Mouse (Mus musculus) forebrain, embryonic 14.5 days (tissue): Measurements from ENCODE around the gene Gm8020. TPM values are rescaled to one million over a fixed set of nuclear protein-coding genes. Genes with fewer than 3 reads are reported as not detected.
"Not testable (repeated sequence)": the region's sequence is repeated elsewhere in the genome, so short reads cannot be mapped to it uniquely, and the experiment has no call there.

Experiments used
- ATAC-seq: fragments of 200-750 bp; cut with Nextera tagmentation; 2 replicates; pipeline ENCODE4 v1.8.0; 2017; ENCODE audit warnings: mild to moderate bottlenecking, moderate library complexity
- DNase-seq: peaks from one replicate; pipeline ENCODE4 v3.0.0-alpha.2; 2015; ENCODE audit warnings: low spot score
- H3K27ac ChIP-seq: fragments of 300-500 bp; sonication (generic); 2 replicates; pipeline ENCODE4 v1.5.1; 2014; ENCODE audit warnings: low read depth, mild to moderate bottlenecking, control low read depth, low read length, moderate library complexity
- H3K27me3 ChIP-seq: fragments of 300-500 bp; sonication (generic); replicated peaks from 2 replicates; pipeline ENCODE4 v1.6.1; 2014; ENCODE audit warnings: low read length, control low read depth, mixed read lengths; ENCODE audit not compliant: control insufficient read depth, insufficient read depth
- H3K36me3 ChIP-seq: fragments of 300-500 bp; sonication (generic); 2 replicates; pipeline ENCODE4 v1.6.1; 2014; ENCODE audit warnings: low read length, control low read depth; ENCODE audit not compliant: control insufficient read depth, insufficient read depth
- H3K4me1 ChIP-seq: fragments of 300-500 bp; sonication (generic); 2 replicates; pipeline ENCODE4 v1.6.1; 2014; ENCODE audit warnings: antibody characterized with exemption, low read length, control low read depth; ENCODE audit not compliant: control insufficient read depth, insufficient read depth
- H3K4me2 ChIP-seq: fragments of 300-500 bp; sonication (generic); 2 replicates; pipeline ENCODE4 v1.6.1; 2014; ENCODE audit warnings: mild to moderate bottlenecking, control low read depth, low read length
- H3K4me3 ChIP-seq: fragments of 300-500 bp; sonication (generic); 2 replicates; pipeline ENCODE4 v1.5.1; 2014; ENCODE audit warnings: low read depth, low read length, control low read depth
- H3K9ac ChIP-seq: fragments of 300-500 bp; sonication (generic); 2 replicates; pipeline ENCODE4 v1.6.1; 2014; ENCODE audit warnings: mild to moderate bottlenecking, low read length, control low read depth, moderate library complexity
- H3K9me3 ChIP-seq: fragments of 300-500 bp; sonication (generic); replicated peaks from 2 replicates; pipeline ENCODE4 v1.6.1; 2016; ENCODE audit warnings: low read length, control low read depth, mixed read lengths; ENCODE audit not compliant: control insufficient read depth
- WGBS: fragments of 180-500 bp; shearing (Covaris S2); extraction: QIAGEN DNeasy Blood & Tissue Kit; methylation state at CpG from one replicate; pipeline ENCODE4 v1.1.7; 2014; 5-methylcytosine and 5-hydroxymethylcytosine counted together
- polyA plus RNA-seq: library from polyadenylated mRNA; unstranded; fragments of >200 nt; fragmentation: Nextera tagmentation; extraction: Ambion mirVana; gene quantifications from 2 replicates; pipeline ENCODE4 v1.2.1, GENCODE M21; 2014

Gm8020 gene
- polyA plus RNA-seq: not detected in 2 replicates

DNA sequence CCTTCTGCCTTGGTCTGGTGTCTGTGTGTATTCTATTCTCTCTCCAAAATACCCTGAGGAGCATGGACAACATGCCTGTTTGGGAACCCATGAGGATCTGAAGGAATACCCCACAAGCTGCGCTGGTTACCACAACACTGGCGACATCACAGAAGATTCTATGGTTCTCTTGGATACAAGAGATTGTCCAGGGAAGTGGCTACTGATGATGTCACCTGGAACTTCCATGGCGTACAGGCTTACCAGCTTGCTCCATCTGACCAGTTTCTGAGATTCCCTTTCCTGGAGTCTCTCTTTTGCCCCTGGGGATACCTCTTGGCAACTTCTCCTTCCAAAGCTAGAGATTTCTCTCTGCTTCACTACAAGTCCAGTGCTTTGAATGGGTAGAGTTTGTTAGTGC, at the start of gene Gm8020:
Gene Gm8020, minus strand, starts transcription at position 101 of the 400 bp plus-strand sequence.
- not testable (repeated sequence) for H3K27me3 ChIP-seq, H3K4me1 ChIP-seq, H3K27ac ChIP-seq, H3K4me2 ChIP-seq, H3K4me3 ChIP-seq, H3K9me3 ChIP-seq, H3K36me3 ChIP-seq, H3K9ac ChIP-seq, DNase-seq, ATAC-seq
- WGBS: 100% methylated on average over 2 of the region's 3 CpGs

GRCm38 (mm10) chr14:42543170-42543701, 41.1 kb upstream of the Gm8020 start:
- 11% methylated on average over 19 of the region's 31 CpGs for WGBS
- DNase-seq, H3K4me3 ChIP-seq: not testable (repeated sequence)

DNA sequence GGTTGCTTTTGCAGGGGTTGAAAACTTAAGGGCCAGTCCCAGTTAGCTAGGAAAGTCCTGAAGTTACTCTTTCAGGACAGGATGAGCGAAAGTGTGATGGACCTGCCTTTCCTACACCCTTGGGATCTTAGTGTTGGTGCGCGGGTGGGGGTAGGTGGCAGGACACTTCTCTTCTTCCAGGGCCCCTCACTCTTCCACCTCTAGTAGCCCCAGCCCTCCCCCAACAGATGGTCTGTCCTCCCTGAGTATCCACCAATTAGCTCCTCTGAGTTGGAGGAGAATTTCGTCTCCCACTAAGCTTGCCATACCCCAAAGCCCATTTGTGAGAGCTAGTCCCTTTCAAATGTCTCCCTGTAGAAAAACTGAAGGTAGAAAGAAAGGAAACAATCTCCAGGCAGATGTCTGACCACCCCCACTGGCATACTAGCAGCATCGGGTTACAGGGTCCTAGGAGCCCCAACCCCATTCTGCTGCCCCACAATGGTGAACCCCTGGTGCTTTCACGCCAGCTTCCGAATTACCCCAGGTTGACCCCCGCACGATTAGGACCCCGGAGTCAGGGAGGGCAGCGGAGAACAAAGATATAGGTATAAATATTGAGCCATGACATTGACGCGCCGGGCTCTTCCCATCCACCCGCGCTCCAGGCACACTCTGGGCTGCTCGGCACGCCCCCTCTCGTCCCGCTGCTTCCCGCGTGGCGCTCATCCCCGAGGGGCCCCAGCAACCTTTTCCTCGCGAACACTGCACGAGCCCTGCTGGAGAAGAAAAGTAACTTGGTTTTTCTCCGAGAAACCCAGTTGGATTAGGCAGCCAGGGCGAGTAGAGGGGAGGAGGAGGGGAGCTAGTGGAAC, 40.4 kb upstream of the Gm8020 start:
- not testable (repeated sequence) for H3K4me3 ChIP-seq, H3K36me3 ChIP-seq, H3K4me1 ChIP-seq, H3K9me3 ChIP-seq, H3K9ac ChIP-seq, H3K27me3 ChIP-seq, H3K27ac ChIP-seq, H3K4me2 ChIP-seq, DNase-seq
- WGBS: 28% methylated on average over 19 of the region's 29 CpGs
- peak; percentile 60; the same call in 1 of the 2 replicates for ATAC-seq

More at GRCm38 (mm10) chr14:42543170-42543701, 41.1 kb upstream of the Gm8020 start:
- H3K27me3 ChIP-seq, H3K27ac ChIP-seq, H3K4me2 ChIP-seq, H3K36me3 ChIP-seq, H3K4me1 ChIP-seq, H3K9ac ChIP-seq, H3K9me3 ChIP-seq: not testable (repeated sequence)
- peak; percentile 65 for ATAC-seq

DNA sequence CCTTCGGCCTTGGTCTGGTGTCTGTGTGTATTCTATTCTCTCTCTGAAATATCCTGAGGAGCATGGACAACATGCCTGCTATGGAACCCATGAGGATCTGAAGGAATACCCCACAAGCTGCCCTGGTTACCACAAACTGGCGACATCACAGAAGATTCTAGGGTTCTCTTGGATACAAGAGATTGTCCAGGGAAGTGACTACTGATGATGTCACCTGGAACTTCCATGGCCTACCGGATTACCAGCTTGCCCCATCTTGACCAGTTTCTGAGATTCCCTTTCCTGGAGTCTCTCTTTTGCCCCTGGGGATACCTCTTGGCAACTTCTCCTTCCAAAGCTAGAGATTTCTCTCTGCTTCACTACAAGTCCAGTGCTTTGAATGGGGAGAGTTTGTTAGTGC, 22.0 kb upstream of the Gm8020 start, which contains the start of gene Gm8024:
Gene Gm8024, minus strand, starts transcription at position 101 of the 400 bp plus-strand sequence.
- H3K9ac ChIP-seq, H3K4me1 ChIP-seq, H3K36me3 ChIP-seq, H3K27me3 ChIP-seq, DNase-seq, H3K9me3 ChIP-seq, H3K4me2 ChIP-seq, ATAC-seq, H3K27ac ChIP-seq, H3K4me3 ChIP-seq: not testable (repeated sequence)
- WGBS: 93% methylated on average over 1 of the region's 3 CpGs

GRCm38 (mm10) chr14:42463581-42463980, 38.6 kb downstream of the Gm8020 start, which contains the start of gene Gm8011:
Gene Gm8011 (plus strand): TSS chr14:42463881.
- not testable (repeated sequence) for DNase-seq, H3K27me3 ChIP-seq, ATAC-seq, H3K4me1 ChIP-seq, H3K4me2 ChIP-seq, H3K9ac ChIP-seq, H3K9me3 ChIP-seq, H3K36me3 ChIP-seq, H3K27ac ChIP-seq, H3K4me3 ChIP-seq
- 60% methylated on average over 2 of the region's 2 CpGs for WGBS

Other genes with a start within 250 kb of the Gm8020 start
- gene Gm17026, start 242.3 kb downstream of the Gm8020 start, polyA plus RNA-seq: not detected in 2 replicates
- not detected in 2 replicates for gene Gm9611, start 205.0 kb downstream of the Gm8020 start, polyA plus RNA-seq
- gene Gm7995, start 192.1 kb downstream of the Gm8020 start, polyA plus RNA-seq: not detected in 2 replicates
- gene Gm8005, start 62.7 kb downstream of the Gm8020 start, polyA plus RNA-seq: not detected in 2 replicates
- gene Gm8011, start 38.5 kb downstream of the Gm8020 start, polyA plus RNA-seq: not detected in 2 replicates
- gene Gm8024, start 21.9 kb upstream of the Gm8020 start, polyA plus RNA-seq: not detected in 2 replicates
- not detected in 2 replicates for gene Gm17124, start 97.5 kb upstream of the Gm8020 start, polyA plus RNA-seq
- gene Gm3633, start 139.6 kb upstream of the Gm8020 start, polyA plus RNA-seq: not detected in 2 replicates
- not detected in 2 replicates for gene Gm10378, start 153.6 kb upstream of the Gm8020 start, polyA plus RNA-seq